Mouse (Mus musculus): ENCODE results near the gene Ltb4r2. TPM values are rescaled to one million over a fixed set of nuclear protein-coding genes. Genes with fewer than 3 reads are reported as not detected.

The Ltb4r2 gene
- under 1 TPM; 0.25 to 0.32 TPM for total RNA-seq (2021)

DNA sequence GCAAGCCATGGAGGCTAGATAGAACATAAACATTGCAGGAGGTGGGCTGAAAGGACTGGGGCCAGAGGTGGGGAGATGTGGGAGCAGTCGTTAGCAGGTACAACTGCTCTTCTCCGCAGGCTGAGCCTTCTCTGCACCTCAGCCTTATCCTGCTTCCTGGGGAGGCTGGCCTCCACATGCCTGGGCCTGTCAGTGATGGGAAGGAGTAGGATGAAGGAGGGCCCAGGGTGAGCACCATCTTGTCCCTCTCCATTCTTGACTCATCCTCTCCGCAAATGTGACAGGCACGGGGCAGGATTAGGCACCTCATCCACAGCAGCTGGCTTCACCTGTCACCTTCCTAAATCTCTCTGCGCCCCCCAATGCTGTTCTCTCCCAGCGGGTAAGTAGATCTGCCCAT, at the start of gene Ltb4r2:
Ltb4r2 (plus strand) TSS at position 266 of the 400 bp plus-strand sequence.
- no peak for DNase-seq (ENCODE audit: low spot score in 2 of 2)
- intact Hi-C loops (cut with DNase I) = no loop called here

DNA sequence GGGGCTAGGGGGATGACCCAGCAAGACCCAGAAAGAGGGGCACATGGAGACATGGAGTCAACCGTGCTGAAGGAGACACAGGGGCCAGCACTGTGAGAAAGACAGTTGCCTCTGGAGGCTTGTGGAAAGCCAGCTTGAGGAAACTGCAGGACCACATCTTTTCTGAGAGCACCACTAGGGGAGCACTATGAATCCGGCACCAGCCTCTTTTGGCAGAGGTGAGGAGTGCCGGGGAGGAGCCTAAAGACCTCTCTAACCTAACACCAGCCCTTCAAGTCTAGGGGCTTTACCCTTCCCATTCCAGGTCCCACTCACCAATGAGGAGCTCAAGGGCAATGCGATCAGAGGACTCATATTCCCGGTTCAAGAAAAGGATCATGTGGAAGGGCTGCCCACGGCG, 49.4 kb upstream of the Ltb4r2 start:
- intact Hi-C loops (cut with DNase I) = no loop called here
- no peak for DNase-seq (ENCODE audit: low spot score in 2 of 2)

- intact Hi-C loops (cut with DNase I) = no loop called here
- DNase-seq (ENCODE audit: low spot score in 2 of 2) = no peak
Observed at GRCm38 (mm10) chr14:55713007-55713728, 48.1 kb upstream of the Ltb4r2 start.

DNA sequence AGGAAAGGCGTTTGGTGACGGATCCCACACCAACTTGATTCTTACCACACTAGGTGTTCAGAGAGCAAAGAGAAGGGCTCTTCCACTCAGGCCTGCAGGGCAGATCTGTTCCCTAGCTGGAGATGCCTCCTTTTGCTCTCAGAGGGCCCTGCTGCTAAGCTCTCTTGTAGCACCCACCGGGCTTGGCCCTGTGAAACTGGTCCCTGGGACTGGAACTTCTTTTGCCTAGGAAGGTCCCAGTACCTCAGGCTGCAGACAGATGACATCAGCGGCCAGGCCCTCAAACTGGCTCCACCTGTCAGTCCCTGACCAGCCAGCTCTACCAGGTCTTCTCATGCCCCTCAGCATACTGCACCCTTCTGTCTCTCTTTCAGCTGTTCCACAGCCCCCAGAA, 47.5 kb upstream of the Ltb4r2 start, which contains the start of gene Tgm1:
Tgm1 (minus strand) TSS at position 198 of the 394 bp plus-strand sequence.
- no peak for DNase-seq (ENCODE audit: low spot score in 2 of 2)
- intact Hi-C loops (cut with DNase I) = no loop called here

DNA sequence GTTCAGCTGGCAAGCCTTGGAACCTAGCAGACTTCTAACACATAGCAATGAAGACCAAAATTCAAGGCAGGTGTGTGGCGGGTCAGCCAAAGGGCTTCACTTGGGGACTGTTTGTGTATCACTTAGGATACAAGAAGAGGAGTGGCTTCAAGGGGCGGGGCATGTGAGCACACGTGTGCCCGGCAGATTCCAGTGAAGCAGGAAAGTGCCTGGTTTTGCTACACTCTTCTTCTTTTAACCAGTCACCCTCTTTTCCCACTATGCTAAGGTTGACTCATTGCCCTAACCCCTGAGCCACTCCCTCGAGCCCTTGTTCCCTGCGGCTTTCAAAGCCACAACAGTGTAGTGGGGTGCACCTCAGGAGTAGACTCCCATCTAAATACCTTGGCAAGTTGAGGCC, 46.3 kb upstream of the Ltb4r2 start:
- intact Hi-C loops (cut with DNase I) = no loop called here
- DNase-seq (ENCODE audit: low spot score in 2 of 2) = no peak

GRCm38 (mm10) chr14:55716271-55716670, 45.0 kb upstream of the Ltb4r2 start:
- intact Hi-C loops (cut with DNase I) = no loop called here
- no peak for DNase-seq (ENCODE audit: low spot score in 2 of 2)

DNA sequence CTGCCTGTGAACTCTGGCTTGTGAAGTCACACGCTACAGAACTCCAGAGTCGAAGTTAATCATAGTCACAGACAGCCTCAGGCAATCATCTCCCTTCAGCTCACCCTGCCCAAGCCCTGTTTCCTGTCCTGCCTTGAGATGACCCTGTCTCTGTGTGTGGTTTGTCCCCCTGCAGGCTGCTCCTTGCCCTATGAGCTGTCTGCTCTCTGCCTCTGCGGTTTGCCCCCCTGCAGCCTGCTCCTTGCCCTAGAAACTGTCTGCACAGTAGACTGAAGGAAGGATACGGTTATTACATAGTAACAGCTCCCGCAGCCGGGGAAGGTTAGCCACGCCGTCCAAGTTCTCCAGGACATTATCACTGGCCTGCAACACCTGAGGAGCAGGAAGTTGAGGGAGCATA, 44.3 kb upstream of the Ltb4r2 start:
- intact Hi-C loops (cut with DNase I) = no loop called here

GRCm38 (mm10) chr14:55719737-55720136, 41.5 kb upstream of the Ltb4r2 start:
- intact Hi-C loops (cut with DNase I) = loop anchor here (5.0 kb wide), 1 partner anchor 37 kb away; the partner anchor contains the start of gene Tinf2

More for the DNA sequence above, 44.3 kb upstream of the Ltb4r2 start:
- DNase-seq (ENCODE audit: low spot score in 2 of 2) = no peak

DNA sequence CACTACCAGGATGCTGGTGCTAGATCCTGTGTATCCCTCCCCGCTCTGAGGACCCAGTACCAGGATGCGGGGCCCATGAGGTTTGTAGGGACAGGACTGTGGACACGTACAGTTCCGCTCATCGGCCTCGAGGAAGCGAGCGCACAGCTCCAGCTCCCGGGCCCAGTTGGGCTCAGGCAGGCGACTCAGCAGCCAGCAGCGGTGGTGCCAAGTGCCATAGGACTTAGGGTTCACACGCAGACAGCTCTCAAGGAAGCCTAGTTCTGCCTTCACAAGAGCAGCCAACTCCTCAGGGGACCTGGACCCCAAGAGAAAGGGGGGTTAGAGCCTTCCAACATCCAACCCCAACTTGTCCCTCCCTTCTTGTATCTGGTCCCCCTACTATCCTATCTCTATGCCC, 40.6 kb upstream of the Ltb4r2 start:
- intact Hi-C loops (cut with DNase I) = loop anchor here (5.0 kb wide), 1 partner anchor 38 kb away; the partner anchor contains the start of gene Tinf2
- no peak for DNase-seq (ENCODE audit: low spot score in 2 of 2)

More at GRCm38 (mm10) chr14:55719737-55720136, 41.5 kb upstream of the Ltb4r2 start:
- DNase-seq (ENCODE audit: low spot score in 2 of 2) = peak in 1 of 2 experiments; percentile 24

GRCm38 (mm10) chr14:55721076-55721475, 40.2 kb upstream of the Ltb4r2 start:
- intact Hi-C loops (cut with DNase I) = loop anchor here (5.0 kb wide), 1 partner anchor 39 kb away; the partner anchor contains the start of gene Tinf2
- DNase-seq (ENCODE audit: low spot score in 2 of 2) = no peak

DNA sequence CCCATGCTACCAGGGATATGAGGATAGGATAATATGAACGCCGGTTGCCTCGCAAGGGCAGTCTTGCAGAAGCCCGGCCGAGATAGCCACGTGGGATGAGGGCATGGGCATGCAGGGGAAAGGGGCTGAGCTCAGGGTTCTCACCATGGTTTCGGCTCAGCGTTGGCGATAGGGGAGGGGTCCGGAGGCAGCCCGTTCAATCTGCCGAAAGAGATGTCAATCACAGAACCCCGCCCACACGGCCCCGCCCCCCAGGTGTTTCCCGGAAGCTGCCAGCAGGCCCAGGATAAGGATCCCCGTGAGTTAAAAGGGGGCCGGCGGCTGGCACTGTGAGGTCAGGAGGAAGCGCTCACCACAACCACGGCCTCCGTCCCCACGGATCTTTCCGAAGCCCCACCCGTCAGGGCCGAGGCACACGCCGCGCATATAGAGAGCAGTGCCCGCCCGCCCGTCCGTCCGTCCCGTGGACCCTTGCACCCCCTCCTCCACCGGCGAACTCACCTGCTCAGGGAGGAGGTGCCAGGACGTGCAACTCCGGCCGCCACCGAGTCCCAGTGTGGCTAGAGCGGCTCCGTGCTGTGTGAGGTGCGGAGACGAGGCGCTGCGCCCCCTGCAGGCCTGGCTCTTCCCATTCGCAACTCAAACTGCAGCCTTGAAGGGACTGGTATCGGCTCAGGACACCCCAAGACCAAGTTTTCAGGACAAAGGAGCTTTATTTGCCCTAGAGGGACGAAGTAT, 39.4 kb upstream of the Ltb4r2 start, which contains the start of gene Rabggta:
Rabggta (minus strand) TSS at position 564 of the 738 bp plus-strand sequence.
- peak; percentile 93 to 94 for DNase-seq (ENCODE audit: low spot score in 2 of 2)
- intact Hi-C loops (cut with DNase I) = loop anchor here (2.0 to 5.0 kb wide), 2 partner anchors 21 to 40 kb away; partner anchors contain the start of gene Tinf2

DNA sequence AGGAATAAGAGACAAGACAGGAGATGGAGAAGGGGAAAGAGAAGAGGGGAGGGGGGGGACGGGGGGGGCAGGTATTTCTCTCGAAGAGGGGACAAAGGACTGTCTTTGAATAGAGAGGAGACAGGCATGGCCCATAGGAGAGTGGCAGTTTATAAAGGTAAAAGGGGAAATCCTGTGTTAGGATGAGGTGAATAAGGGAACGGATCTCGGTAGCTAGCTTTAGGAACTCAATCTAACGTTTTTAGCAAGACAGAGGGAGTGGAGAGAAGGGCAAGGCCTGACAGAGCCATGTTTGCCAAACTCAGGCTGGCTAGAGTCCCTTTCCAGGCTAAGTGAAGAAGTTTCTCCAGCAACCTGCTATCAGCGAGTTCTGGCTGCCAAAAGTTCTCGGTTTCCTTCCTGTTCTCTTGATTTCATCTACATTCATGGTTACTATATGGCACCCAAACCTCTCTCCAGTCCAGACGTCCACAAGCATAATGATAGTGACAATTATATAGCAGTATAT, 38.7 kb upstream of the Ltb4r2 start:
- DNase-seq (ENCODE audit: low spot score in 2 of 2) = no peak
- intact Hi-C loops (cut with DNase I) = loop anchor here (2.0 to 5.0 kb wide), 2 partner anchors 20 to 40 kb away; partner anchors contain the start of gene Tinf2

DNA sequence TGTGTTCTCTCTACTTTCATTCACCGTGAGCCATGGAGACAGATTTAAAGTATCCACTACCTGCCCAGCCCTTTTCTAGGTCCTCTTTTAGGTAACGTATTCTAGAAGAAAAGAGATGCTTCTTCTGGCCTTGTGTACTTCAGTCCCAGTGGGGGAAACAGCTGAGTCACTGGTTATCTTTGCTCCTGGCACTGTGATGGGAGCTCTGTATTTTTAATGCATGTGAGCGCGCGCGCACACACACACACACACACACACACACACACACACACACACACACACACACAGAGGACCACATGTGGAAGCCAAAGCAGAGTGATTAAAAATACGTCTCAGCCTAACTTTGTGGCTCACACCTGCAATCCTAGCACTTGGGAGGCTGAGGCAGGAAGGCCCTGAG, 37.8 kb upstream of the Ltb4r2 start:
- intact Hi-C loops (cut with DNase I) = loop anchor here (2.0 to 5.0 kb wide), 2 partner anchors 19 to 41 kb away; partner anchors contain the start of gene Tinf2
- DNase-seq (ENCODE audit: low spot score in 2 of 2) = no peak

- no peak for DNase-seq (ENCODE audit: low spot score in 2 of 2)
- intact Hi-C loops (cut with DNase I) = loop anchor here (5.0 kb wide), 1 partner anchor 42 kb away; the partner anchor contains the start of gene Tinf2
Observed at GRCm38 (mm10) chr14:55724411-55724871, 36.8 kb upstream of the Ltb4r2 start.

DNA sequence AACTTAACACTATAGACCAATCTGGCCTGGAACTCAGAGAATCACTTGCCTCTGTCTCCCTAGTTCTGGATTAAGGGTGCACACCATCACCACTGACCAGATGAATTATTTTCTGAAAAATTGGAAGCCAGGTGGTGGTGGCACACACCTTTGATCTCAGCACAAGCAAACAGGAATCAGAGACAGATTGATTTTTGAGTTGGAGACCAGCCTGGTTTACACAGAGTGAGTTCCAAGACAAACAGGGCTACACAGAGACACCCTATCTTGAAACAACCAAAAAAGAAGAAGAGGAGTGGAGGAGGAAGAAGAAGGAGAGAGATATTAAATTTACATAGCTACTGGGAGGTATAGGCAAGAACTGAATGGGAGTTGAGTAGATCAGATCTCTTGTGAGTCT, 35.0 kb upstream of the Ltb4r2 start:
- DNase-seq (ENCODE audit: low spot score in 2 of 2) = no peak
- intact Hi-C loops (cut with DNase I) = no loop called here

- intact Hi-C loops (cut with DNase I) = no loop called here
- no peak for DNase-seq (ENCODE audit: low spot score in 2 of 2)
Observed at GRCm38 (mm10) chr14:55727889-55728685, 33.1 kb upstream of the Ltb4r2 start.

DNA sequence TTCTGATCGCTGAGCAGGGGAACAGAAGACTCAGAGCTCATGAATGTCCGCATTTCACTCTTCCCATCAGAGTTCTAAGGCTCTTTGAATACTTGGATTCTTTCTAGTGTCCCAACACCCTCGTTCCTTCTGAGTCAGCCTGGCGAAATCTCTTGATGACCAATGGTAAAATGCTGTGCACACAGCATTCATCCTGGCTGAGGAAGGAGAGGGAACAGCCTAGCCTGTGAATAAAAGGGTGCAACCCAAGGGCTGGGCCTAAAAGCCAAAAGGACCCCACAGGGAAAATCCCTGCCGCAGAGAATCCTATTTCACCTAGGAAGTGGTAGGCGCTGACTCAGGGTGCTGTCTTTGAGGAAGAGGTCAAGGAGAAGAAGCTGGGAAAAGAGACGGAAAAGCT, 31.1 kb upstream of the Ltb4r2 start:
- intact Hi-C loops (cut with DNase I) = no loop called here
- DNase-seq (ENCODE audit: low spot score in 2 of 2) = no peak

DNA sequence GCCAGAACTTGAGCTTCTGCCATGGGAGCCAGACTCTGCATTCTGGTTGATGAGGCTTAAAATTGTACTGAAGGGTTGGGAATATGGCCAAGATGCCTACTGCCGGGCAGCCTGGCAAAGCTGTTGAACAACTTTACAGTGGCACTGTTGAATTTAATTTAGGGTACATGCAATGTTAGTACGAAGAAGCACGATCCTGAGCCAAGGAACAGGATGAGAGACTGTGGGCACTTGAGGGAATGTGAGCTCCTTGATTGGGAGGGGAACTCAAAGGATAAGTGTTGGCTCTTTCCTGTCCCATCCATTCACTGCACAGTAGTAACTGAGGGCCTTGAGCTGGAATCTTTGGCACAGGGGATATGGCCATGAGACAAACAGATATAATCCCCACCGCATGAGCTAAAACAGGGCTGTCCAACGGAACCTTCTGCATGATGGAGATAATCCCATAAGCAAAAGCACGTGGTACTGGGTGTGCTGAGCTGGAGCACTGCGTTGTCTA, 30.6 kb upstream of the Ltb4r2 start:
- peak; percentile 21 to 74 for DNase-seq (ENCODE audit: low spot score in 2 of 2)
- intact Hi-C loops (cut with DNase I) = no loop called here

DNA sequence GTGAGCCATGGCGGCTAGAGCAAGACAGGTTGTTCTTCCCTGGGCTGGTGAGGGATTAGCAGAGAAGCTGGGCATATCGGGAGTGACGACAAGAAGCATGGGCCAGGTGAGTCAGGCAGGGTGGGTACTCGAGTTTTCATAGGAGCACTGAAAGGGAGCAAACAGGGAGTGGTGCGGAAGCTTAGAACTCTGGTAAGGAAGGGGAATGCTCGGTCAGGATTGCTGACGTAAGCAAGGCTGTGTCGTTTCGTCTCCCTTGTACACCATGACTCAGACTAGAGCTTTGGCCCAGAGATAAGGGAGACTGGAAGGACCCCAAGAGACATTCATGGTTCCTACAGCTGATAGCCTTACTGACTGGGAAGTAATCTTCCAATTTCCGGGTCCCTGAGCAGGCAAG, 27.3 kb upstream of the Ltb4r2 start:
- DNase-seq (ENCODE audit: low spot score in 2 of 2) = no peak
- intact Hi-C loops (cut with DNase I) = no loop called here

Measured in left cerebral cortex, postnatal 25 days (tissue).